Mouse (Mus musculus): Measurements from ENCODE around the gene Mpv17l.
"Not testable (repeated sequence)": the region's sequence is repeated elsewhere in the genome, so short reads cannot be mapped to it uniquely, and the experiment has no call there.

Gene Mpv17l

GRCm38 (mm10) chr16:13940139-13940846 lies 37.3 kb downstream of the Mpv17l start:
- DNase-seq = no peak

- no peak for DNase-seq
Observed at GRCm38 (mm10) chr16:13940847-13941395, 38.0 kb downstream of the Mpv17l start.

DNA sequence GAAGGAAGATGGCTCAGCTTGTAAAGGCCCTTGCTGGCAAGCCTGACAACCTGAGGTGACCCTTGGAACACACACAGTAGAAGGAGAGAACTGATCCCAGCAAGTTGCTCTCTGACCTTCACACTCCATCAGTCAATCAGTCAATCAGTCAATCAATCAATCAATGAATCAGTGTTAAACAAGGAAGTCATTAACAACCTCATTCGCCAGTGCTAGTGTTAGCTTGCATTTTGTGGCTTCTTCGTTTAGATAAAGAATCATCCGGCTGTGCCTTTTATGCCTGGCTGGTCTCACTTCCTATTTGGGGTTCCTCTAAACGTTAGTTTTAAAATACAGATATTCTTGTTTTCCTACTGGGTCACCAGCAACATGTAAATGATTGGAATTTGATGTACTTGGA lies 41.2 kb downstream of the Mpv17l start:
- DNase-seq = no peak

DNA sequence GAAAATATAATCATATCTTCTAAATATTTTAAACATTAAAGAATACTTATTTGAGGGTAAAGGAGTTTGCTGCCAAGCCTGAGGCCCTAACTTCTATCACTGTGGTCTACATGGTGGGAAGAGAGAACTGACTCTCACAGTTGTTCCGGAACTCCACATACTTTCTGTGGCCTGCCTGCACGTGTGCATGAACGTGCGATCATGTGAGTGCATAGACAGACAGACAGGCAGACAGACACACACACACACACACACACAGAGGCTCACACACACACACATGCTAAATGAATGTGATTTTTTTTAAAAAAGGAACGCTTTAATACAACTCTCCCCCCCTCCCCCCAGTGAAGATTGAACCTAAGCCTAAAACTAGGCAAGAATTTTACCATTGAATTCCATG lies 41.8 kb downstream of the Mpv17l start:
- DNase-seq = no peak

DNA sequence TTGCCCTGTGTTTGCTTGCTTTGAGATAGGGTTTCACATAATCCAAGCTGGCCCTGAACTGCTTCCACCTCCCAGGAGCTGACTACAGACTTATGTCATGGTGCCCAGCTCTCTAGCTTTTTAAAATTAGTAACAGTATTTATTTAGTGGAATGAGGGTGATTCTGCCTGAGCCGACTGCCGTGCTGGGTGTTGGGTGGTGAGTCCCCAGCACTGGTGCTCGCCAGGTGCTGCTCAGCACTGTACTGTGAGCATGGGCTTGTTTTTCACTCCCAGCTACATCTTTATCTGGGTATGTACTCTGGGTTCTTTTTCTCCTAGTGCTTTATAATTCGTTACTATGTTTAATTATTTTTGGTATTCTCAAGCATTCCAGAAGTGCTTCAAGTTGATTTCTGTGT lies 42.2 kb downstream of the Mpv17l start:
- no peak for DNase-seq

GRCm38 (mm10) chr16:13946306-13946705 lies 43.3 kb downstream of the Mpv17l start:
- no peak for DNase-seq

- DNase-seq = no peak
Observed at GRCm38 (mm10) chr16:13951245-13951644, 48.3 kb downstream of the Mpv17l start.

GRCm38 (mm10) chr16:13962053-13962452 lies 59.1 kb downstream of the Mpv17l start:
- DNase-seq = no peak

- no peak for DNase-seq
Observed at GRCm38 (mm10) chr16:13969096-13969495, 66.1 kb downstream of the Mpv17l start.

DNA sequence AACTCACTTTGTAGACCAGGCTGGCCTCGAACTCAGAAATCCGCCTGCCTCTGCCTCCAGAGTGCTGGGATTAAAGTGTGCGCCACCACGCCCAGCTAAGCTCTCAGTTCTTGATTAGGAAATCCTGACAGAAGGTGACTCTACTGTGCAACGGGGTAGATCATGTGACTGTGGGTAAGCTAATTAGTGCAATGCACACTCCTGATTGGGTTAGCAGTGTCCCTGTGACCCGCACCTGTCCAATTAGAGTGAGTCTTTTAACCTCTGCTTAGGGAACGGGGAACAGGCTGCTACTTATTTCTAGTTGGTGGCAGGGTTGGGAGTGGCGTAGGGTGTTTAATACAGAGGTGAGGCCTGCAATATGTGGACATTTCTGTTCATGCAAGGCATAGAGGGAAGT lies 69.1 kb downstream of the Mpv17l start:
- no peak for DNase-seq

DNA sequence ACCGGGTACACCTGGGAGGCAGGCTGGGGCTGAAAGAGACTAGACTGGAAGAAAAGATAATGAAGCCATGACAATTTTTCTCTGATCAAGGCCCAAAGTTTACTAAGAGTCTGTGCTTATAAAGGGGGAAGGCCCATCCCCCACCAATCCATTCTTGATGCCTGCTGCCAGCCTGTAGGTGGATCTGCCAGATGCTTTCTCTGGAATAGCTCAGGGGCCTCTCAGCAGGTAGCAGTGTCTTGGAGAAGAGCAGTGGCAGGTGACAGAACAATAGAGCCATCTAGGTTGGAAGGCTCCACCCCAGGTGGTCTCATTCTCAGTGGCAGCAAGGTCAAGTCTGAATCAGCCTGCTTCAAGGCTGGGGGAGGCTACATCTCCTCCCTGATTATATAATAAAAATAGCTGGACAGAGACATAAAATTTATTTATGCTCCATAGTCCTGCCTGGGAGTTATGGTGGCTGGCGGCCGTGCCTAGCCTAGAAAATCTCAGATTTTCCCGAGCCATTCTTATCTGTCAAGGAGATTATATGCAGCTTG lies 73.5 kb downstream of the Mpv17l start:
- DNase-seq = not testable (repeated sequence)

DNA sequence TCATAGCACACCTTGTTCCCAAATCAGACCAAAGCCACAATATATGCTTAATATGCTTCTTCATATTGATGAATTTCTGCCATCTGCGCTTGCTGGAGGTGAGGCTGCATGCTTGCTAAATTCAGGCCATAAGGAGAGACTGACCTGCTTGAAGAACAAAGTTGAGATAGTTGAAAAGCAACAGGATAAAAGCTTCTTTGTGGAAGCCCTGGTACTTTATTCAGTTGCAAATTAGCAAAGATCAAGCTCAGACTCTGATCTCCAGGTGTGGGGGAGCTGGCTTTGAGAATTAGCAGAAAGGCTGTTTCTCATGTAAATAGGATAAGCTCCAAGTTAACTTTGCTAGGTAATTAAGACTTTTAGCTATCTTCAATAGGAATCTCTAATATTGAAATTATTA lies 74.1 kb downstream of the Mpv17l start:
- not testable (repeated sequence) for DNase-seq

DNA sequence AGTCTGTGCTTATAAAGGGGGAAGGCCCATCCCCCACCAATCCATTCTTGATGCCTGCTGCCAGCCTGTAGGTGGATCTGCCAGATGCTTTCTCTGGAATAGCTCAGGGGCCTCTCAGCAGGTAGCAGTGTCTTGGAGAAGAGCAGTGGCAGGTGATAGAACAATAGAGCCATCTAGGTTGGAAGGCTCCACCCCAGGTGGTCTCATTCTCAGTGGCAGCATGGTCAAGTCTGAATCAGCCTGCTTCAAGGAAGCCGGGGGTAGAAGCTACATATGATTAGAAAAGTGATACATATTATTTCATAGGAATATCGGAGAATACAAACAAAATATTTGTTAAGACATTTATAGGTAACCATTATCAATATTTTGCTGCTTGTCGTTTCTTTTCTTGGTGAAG lies 78.8 kb downstream of the Mpv17l start:
- DNase-seq = not testable (repeated sequence)

GRCm38 (mm10) chr16:13983161-13983560 lies 80.2 kb downstream of the Mpv17l start:
- no peak for DNase-seq

GRCm38 (mm10) chr16:13986197-13986573 lies 83.2 kb downstream of the Mpv17l start:
- DNase-seq = no peak

GRCm38 (mm10) chr16:13986574-13987478 lies 83.9 kb downstream of the Mpv17l start, which contains the start of the genes 2900011O08Rik and Ifitm7:
2900011O08Rik (plus strand) TSS chr16:13986604.
Ifitm7 (minus strand) TSS chr16:13986888.
- no peak for DNase-seq

DNA sequence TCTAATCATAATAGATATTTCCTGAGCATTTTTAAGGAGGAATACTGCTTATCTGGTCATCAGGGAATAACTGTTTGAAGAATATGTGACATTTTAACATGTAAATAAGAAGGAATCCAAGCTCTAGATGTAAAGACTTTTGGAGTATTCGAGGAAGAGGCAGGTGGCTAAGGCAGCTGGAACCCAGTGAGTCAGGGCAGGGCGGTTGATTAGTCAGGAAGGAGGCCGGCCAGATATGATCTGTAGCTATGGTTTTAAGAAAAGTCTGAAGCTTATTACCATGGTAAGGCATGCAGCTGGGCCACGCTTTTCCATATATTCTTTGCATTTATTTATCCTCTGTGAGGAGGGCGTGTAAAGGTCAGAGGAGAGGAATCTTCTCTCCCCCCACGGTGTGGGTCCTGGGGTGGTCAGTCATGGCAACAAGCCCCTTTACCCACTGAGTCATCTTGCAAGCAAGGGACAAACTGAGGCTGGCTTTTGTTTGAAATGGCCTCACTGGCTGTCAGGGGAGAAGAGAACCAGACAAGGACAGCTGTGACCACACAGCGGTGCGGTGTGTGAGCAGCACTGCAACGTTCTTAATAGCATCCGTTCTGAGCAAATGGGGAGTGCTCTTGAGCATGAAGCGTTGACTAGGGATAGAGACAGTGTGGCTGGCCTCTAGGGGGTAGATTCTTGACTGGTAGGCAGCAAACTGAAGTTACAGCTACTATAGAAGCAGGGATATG lies 89.7 kb downstream of the Mpv17l start:
- DNase-seq = no peak

DNA sequence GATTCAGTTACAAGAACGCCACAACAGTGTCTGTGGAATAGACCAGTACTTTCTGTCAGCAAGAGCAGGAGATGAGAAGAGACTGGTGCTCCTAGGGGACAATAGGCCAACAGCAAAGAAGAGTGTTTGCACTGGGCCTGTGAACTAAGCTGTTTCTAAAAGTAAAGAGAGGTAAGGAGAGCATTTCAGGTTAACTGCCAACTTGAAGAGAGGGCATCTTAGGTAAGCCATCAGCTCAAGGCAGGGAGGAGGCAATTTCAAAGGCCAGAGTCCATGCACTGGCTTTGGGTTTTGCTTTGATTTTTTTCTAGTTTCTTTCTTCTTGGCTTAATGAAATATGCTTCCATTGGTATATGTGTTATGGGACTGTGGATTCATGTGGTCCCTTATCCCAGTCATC lies 91.1 kb downstream of the Mpv17l start:
- DNase-seq = no peak

- DNase-seq = no peak
Observed at GRCm38 (mm10) chr16:13994502-13994901, 91.5 kb downstream of the Mpv17l start.

All from thymus, adult 18-20 months (tissue).